Mouse (Mus musculus) cerebellum, adult 2 months (tissue): ENCODE results near the gene BC037034.

ENCODE experiments used
- CTCF ChIP-seq: fragments of 200-500 bp; IDR thresholded peaks from 2 replicates; pipeline ENCODE4 v1.5.1; 2011; ENCODE audit warnings: low read depth, mild to moderate bottlenecking, control low read depth, low read length, moderate library complexity, borderline replicate concordance; ENCODE audit not compliant: insufficient read depth
- POLR2A ChIP-seq: fragments of 200-500 bp; IDR thresholded peaks from 2 replicates; pipeline ENCODE4 v1.6.1; 2011; ENCODE audit warnings: low read length, control low read depth, borderline replicate concordance; ENCODE audit not compliant: insufficient read depth

- TF ChIP-seq CTCF (no peak), POLR2A (no peak)
Measured at GRCm38 (mm10) chr5:138294158-138294557, 30.3 kb upstream of the BC037034 start.
